Mouse (Mus musculus): ENCODE results near the gene Olfr13. TPM values are rescaled to one million over a fixed set of nuclear protein-coding genes. Genes with fewer than 3 reads are reported as not detected.

Olfr13 gene
- not detected in 2 replicates for polyA plus RNA-seq (2012; rRNA removed)

GRCm38 (mm10) chr6:43171840-43172239 lies at the start of gene Olfr13:
Gene Olfr13, plus strand, starts transcription at chr6:43172140.

GRCm38 (mm10) chr6:43146267-43146666 lies 25.7 kb upstream of the Olfr13 start, which contains the start of gene Olfr237-ps1:
Gene Olfr237-ps1, plus strand, starts transcription at chr6:43146567.

GRCm38 (mm10) chr6:43162982-43163381 lies 9.0 kb upstream of the Olfr13 start, which contains the start of gene Olfr437:
Gene Olfr437, plus strand, starts transcription at chr6:43163282.

GRCm38 (mm10) chr6:43196781-43197180 lies 24.8 kb downstream of the Olfr13 start, which contains the start of gene Olfr435:
Gene Olfr435, plus strand, starts transcription at chr6:43197146.

GRCm38 (mm10) chr6:43212873-43213272 lies 40.9 kb downstream of the Olfr13 start, which contains the start of gene Olfr434:
Gene Olfr434, plus strand, starts transcription at chr6:43213021.

Other genes starting within 250 kb of the Olfr13 start
- gene Olfr444, start 223.1 kb upstream of the Olfr13 start, polyA plus RNA-seq (2012; rRNA removed), result not detected in 2 replicates
- not detected in 2 replicates for gene Olfr441, start 65.8 kb upstream of the Olfr13 start, polyA plus RNA-seq (2012; rRNA removed)
- gene Olfr237-ps1, start 25.6 kb upstream of the Olfr13 start, polyA plus RNA-seq (2012; rRNA removed), result not detected in 2 replicates
- not detected in 2 replicates for gene Olfr437, start 8.9 kb upstream of the Olfr13 start, polyA plus RNA-seq (2012; rRNA removed)
- not detected in 2 replicates for gene Olfr435, start 25.0 kb downstream of the Olfr13 start, polyA plus RNA-seq (2012; rRNA removed)
- not detected in 2 replicates for gene Olfr434, start 40.9 kb downstream of the Olfr13 start, polyA plus RNA-seq (2012; rRNA removed)
- gene Olfr47, start 59.4 kb downstream of the Olfr13 start, polyA plus RNA-seq (2012; rRNA removed), result not detected in 2 replicates
- 34.2 and 35.5 TPM in 2 replicates for gene Arhgef5, start 93.4 kb downstream of the Olfr13 start, polyA plus RNA-seq (2012; rRNA removed)
- 0.06 TPM in 1 of 2 replicates, not detected in the other for gene Nobox, start 137.4 kb downstream of the Olfr13 start, polyA plus RNA-seq (2012; rRNA removed)

Data from colon, adult 2 months (tissue).